Mouse (Mus musculus) heart, adult 9 months (tissue): ENCODE results near the gene Srrm4.

Source experiments
- DNase-seq, 2 experiments: peaks; one replicate each; pipeline ENCODE4 v3.0.0; 2022; ENCODE audit warnings: low spot score in 2 of 2

Srrm4 gene

DNA sequence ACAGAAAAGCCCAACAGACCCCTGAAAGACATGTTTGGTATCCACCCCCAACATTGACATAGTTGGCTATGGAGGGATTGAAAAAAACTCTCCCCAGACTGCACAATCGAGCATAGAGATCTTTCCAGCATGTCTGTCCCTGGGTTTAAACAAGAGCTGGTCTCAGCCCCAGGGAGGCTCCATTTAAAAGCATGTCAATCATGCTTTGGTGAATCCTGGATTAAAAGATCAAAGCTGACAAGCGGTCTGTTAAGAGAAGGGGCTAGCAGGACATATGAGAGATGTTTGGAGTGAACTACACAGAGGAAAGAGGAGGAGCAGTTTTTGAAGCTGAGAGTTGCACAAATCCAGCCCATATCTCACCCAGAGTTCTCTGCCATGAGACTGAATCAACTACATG, 38.5 kb downstream of the Srrm4 start:
- DNase-seq: no peak

DNA sequence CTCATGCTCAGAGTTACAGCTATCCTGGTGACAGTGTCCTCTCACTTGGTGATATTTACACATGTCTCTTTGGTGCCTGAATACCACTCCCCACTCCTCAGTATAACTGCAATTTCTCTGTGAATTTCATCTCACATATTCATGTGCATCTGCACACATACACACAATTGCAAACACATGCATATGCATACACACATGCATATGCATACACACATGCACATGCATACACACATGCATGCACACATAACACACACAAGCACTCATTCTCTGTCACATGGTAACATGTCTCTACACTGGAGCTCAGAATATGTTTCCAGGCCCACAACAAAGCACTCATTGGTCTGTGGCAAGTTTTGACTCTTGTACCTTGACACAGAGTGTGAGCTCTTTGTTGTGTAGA, 39.0 kb downstream of the Srrm4 start:
- no peak for DNase-seq

DNA sequence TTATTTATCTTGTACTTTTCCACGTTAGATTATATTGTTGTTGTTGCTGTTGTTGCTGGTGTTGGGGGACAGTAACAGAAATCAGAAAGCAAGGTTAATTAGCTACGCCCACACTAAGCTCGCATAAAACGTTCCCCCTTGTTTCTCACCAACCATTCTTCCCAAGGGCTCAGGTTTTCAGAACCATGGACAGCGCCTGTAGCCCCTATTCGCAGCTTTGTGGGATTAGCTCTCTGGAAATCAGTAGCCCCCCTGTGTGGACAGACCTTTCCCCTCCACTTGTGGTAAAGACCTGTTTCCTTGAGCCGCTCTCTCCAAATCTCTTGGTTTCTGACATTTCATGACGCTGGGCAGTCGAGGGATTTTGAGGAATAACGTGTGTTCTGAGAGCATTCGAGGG, 45.9 kb downstream of the Srrm4 start:
- DNase-seq: no peak

DNA sequence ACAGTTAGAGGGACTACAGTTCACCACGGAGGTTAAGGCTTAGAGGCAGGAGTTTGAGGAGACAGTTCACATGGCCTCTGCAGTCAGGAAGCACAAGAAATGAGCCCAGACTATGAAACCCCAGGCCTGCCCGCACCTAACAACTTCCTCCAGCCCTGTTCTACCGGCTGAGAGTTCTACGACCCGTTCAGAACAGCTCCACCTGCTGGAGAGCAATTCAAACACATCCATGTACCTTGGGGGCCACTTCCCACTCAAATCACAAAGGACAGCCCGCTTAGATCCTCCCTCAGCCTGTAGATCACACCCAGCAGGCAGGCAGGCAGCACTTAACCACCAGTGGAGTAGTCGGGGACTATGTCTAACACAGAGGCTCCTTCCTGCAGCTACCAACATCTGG, 49.3 kb downstream of the Srrm4 start:
- no peak for DNase-seq

DNA sequence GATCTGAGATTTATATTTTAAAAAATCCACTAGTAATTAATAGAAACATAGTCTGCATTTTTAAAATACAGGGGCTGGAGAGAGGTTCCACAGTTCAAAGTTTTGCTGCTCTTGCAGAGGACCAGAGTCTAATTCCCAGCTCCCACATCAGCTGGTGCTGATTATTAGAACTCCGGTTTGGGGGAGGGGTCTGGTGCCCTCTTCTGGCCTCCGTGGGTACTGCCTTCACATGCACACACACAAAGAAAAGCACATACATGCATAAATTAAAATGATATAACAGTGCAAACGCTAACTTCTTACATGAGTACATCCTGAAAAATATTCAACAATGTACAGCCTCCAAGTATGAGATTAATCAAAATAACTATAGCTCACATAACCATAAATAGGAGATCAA, 50.5 kb downstream of the Srrm4 start:
- DNase-seq: no peak

DNA sequence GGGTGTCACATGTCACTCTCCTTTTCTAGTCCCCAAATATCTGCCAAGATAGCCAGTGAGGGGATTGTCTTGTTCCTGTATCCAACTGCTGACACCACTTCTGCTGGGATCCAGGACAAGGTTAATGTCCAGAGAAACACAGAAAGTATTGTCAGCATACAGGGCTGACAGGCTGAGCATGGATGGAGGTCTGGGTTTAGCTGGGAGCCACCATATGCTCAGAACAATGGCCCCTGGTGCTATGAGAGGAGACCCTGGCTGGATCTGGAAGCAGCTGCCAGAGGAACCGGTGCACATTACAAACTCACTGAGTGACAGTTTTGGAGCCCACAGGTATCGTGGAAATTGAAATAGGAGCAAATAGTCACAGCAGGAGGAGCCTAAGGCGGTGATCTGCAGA, 52.3 kb downstream of the Srrm4 start:
- DNase-seq: no peak

DNA sequence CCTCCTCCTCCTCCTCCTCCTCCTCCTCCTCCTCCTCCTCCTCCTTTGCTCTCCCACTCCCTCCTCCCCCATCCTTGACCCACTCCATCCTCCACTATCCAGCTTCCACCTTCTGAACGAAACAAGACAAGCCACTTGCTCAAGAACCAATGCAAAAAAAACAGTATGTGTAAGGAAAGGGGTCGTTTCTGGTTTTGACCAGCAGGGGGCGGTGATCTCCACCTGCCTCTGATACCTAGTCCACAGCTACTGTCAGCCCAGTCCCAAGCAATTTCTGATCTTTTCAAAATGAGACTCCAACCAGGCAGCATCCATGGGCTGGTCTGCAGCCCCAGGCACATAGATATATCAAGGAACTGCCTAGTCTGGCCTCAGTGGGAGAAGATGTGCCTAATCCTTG, 53.1 kb downstream of the Srrm4 start:
- no peak for DNase-seq

DNA sequence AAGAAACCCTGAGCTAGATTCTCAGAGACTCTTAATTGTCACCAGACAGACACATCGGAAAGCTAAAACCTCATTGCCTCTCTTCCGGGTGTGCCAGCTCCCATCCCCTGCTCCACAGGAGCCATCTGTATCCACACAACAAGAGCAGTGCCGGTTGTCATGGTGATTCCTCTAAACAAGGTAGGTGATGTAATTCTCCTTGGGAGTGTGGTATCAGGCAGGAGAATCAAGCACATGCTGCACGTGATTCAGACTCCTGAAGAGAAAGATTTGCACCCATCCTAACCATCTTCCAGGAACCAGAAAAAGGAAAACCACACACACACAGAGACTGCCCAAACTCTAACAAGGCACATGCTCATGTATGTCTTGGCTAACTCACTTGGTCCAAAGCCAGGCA, 65.3 kb downstream of the Srrm4 start:
- DNase-seq: no peak

DNA sequence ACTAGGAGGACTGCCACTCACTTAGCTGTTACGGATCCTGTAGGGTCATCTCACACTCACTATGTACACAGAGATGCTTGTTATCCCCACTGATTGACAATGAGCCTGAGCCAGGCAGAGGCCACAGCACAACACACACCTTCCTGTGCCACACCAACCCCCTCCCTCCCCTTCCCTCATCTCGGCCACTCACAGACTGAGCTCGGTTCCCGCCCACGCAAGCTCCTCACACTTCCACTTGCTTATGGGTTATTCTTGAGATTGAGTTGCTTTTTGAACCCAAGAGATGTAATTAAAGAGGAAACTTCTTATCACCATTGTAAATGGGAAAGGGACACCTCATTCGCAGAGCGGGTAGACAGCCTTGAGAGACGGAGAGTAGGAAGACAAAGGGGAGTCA, 66.3 kb downstream of the Srrm4 start:
- DNase-seq: no peak

DNA sequence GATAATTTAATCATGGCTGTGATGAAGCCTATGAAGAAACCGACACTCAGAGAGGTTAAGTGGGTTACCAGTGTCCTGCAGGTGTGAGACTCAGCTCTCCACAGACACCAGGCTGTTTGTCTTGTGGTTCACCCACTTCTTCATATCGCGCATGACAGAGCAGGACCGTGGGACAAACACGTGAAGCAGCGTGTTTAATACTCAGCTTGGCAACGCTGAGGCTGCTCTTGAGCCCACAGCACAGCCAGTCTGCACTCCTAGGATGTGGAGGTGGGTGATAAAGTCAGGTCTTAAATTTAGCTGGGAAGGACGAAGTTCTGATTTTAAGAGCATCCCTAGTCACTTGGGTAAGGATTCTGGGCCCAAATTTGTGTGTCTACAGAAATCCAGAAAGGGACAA, 68.1 kb downstream of the Srrm4 start:
- no peak for DNase-seq

DNA sequence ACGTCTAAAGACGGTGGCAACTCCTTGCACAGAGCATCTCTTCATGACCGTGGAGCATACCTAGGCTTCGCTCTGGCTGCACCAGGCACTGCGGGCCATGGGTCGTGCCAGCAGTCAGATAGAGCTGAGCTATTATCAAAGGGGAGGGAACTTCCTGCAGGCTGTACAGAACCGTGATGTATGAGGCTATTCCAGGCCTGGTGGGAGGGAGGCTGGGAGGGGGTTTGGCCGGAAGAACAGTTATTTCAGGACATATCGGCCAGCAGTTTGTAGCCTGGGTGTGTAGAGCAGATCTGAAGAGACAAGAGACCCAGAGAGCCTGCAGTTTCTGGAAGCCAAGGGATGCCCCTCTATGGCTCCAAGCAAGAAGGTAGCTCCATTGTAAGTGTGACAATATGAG, 68.5 kb downstream of the Srrm4 start:
- DNase-seq: no peak

DNA sequence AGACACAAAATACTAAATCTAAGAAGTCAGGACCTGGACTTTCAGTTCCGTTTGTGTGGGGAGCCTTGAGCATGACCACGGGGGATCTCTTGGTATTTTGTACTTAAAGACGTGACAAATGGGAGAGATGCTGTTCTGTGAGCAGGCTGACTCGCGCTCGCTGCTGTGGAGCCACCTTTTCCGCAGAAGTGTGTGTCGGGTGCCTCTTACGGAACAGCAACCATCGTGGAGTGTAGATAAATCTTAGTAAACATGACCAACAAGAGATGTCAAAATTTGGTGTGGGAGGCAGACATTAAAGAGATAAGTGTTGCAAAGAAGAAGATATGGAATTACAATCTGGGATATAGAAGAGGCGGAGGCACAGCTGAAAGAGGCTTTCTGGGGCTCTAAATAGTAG, 69.3 kb downstream of the Srrm4 start:
- DNase-seq: no peak

DNA sequence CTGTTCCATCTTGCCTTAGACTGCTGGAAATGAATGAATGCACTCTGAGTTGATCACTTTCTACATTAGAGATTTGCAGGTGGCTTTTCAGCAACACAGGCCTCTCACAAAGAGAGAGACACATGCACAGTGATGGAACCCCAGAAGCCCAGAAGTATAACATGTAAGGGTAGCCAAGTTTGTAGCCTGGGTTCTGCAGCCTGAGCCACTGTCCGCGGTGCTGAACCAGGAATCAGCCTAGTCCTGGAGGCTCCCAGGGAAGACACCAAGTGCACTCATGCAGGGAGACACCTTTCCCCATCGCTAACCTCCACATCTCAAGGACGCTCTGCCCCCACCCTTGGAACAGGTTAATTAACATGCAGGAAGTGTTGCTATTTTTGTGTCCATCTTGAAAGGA, 73.6 kb downstream of the Srrm4 start:
- DNase-seq: no peak

DNA sequence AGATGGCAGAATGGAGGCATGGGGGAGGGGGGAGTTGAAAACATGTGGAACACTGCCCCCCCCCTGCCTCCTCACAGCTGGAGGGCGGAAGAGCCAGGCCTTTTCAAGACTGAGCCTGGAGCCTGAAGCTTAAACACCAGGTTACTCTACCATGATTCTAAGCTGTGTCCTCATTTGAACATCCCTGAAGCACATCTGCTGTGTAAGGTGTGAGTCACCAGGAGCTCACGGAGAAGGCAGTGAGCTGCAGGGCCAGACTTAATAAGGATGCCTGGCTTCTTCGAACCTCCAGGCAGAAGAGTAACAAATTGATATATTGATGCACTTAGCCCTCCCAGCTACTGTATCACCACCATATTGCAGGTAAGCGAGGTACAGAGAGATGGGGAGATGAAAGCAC, 79.5 kb downstream of the Srrm4 start:
- DNase-seq: no peak

DNA sequence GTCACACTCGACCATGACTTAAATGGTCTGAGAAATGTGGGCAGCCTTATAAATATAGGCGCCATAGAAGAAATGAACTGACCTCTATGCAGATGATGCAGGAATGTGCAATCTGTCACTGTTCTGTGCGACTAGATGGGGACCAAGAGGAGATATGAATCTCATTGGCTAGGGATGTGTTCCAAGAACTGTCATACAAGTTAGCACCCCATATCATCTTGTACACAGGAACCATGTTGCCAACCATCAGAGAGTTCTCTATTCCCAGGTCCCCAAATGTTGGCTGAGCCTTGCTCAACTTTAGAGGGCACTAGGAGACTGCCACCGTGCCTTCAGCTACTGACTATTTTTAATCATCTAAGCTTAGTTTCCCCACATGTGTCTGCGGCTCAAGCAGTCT, 81.4 kb downstream of the Srrm4 start:
- DNase-seq: no peak

DNA sequence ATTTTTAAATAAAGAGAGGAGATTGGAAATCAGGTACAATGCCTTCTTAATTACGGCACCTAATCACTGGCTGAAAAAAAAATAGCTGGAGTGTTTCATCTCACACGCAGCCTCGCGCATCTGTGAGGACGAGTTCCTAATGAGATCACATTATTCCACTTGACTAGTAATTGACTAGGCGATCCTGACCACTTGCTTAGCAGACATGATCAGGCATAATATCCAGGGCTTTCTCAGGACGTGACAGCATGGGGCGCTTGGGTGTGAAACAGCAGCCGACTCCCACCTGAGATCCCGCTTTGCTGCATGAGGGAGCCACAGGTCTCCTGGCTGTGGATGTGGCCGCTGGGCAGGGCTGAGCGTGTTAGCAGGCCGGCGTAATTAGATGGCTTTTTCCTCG, 90.3 kb downstream of the Srrm4 start:
- DNase-seq: no peak

DNA sequence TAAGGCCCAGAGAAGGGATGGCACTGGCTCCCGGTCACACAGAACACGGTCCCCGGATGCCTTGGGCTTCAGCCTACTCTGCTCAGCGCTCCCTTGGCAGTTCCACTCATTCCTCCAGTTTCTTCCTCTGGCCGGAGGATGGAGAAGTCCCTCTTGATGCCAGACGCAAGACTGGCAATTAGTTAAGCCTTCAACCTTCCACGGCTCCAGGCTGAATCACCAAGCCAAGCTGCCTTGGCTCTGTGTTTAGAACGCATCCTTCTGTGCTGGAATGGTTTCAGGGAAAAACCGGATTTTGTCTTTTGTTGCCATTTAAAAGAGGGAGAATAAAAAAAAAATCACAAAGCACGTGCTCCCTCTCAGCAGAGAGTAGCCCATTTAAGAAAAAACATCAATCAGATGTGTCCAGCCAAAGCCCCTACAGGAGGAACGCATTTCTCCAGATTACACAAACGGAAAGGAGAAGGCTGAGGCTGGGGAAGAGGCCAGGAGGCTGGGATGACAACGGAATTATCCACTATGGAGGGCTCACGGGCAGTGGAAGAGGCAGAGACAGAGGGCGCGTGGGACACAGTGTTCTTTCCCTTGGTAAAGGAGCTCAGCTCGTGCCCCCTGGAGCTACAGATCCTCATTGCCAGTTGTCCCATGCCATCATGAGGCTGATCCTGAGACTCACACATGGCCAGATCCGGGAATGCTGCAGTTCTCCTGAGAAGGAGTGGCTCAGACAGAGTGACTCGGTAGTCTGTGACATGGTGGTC, 92.6 kb downstream of the Srrm4 start:
- DNase-seq: no peak

DNA sequence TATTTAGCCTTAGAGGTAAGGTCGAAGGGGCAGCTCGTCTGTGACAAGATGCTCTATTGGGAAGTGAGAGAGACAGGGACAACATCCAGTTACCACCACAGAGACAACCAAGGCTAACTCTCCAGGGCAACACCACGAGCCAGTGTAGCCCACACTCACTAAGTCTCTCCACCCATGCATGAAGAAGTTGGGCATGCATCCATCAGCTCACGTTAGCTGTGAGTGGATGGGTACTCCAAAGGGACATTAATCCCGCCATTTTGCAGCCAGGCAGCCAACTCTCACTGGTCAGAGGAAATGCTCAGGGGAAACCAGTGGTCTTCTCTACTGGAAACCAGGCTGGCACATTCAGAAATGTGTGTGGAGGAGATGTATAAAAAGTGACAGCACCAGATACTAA, 93.8 kb downstream of the Srrm4 start:
- no peak for DNase-seq

DNA sequence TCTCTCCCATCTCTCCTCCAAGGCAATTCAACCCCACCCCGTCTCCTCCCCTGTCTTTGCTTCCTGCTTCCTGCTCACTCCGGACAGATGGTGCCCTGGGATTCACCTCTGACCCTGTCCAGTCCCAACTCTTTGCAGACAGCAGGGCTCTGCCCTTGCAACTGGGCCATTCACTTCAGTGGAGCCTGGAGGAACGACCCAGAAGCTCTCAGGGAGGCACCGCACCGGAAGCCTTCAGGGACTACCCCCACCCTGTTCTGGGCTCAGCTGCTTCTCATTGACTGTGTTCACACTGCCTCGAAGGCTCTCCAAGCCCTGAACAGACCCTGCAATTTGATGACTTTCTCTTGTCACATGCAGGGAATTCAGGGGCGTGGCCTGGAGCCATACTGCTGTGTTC, 94.4 kb downstream of the Srrm4 start:
- DNase-seq: no peak

DNA sequence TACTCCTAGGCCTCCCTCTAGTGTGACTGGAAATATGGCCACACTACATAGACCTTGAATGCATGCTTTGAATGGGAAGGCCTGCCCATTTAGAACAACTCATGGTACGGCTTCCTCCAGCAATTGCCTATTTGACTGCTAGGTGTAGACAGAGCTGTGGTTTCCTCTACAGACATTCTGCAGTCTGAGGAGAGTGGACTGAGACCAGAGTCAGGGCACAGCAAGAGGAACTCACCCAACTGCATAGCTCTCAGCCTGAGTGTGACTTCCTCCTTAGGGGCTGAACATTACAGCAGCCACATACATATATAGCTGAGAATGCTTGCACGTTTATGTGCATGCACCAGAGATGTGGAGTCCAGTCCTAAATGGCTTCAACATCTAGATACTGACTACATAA, 94.9 kb downstream of the Srrm4 start:
- DNase-seq: no peak

DNA sequence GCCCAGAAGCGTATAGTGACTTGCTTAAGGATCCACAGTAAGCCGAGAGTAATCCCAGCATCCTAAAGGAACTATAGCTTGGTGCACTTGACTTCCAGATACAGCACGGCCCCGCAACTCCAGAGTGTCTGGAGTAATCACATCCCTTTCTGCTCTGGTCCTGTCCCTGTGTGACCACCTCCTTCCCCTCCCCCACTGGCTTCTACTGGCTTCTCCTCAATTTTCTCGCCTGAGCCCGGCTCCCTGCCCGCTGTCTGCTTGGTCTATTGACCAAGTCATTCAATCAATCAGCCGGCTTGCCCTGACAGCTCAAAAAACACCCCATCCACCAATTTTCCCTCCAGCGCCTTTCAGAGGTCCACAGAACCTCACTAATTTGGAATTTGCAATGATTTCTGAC, 96.2 kb downstream of the Srrm4 start:
- DNase-seq: no peak

DNA sequence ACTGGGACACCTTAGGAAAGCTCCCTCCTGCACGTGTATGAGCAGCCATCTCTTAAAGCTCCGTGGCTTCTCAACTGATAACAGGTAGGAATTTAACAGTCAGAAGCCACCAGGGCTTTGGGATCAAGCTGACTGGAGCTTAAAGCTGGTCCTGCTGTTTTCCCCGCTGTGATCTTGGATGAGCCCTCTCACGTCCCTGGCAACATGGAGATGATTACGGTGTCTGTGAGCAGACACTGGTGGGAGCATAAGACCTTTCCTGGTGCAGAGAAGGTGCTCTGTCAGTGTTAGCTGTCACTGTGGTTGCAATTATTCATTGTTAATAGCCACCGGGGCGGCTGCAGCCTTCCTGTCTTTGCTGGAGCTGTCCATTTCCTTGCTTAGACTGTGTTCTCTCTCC, 97.2 kb downstream of the Srrm4 start:
- DNase-seq: no peak

DNA sequence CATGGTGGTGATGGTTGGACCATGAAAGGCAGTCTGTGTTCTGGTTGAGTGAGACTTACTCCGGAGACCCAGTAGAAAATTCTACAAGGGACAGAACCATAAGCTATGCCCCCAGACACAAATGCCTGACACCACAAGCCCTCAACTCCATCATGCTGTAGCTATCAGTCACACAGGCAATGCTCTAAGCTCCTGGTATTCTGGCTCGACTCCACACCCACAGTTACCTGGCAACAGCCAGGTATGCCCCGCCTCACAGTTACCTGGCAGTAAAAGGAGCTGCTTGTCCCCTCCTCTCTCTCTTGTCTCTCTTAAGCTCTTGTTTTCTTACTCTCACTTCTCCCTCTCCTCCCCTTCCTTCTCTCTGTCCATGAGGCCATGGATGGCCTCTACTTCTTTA, 98.9 kb downstream of the Srrm4 start:
- DNase-seq: no peak

DNA sequence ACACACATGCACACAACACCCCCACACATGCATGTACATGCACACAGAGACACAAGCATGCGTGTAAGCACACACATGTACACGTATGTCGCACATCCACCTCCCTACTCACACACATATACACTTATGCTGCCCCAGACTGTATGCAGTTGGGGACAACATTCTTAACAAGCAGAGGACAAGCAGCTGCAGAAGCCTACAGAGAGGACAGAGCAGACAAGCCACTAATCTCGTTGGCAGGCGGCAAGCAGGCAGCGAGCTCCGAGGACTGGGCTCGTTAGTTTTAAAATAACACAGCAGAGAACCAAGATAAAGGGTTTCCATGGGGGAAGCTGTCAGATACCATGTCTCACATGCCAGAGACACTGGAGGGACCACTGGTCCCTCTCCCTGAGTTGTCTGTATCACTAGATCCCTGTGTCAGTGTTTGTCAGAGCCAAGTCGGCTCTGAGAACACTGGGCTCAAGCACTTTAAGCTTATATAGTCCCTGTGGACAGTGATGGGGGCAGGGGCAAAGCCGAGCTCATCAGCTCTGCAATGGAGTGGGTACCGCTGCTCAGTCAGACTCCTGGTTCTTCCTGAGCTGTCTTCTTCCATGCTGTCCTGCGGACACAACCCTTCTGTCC, 99.7 kb downstream of the Srrm4 start:
- DNase-seq: no peak
